In genomic region chr5:147188571-147188975, GRCm38 (mm10) we compare ENCODE assay signal across 8 mouse cellular contexts. TPM values are rescaled to one million over a fixed set of nuclear protein-coding genes. Genes with fewer than 3 reads are reported as not detected.
DNase-seq lines count a peak whose midpoint lies in the region; ATAC-seq and TF ChIP-seq lines count a peak whose summit lies in the region.

Gsx1 (plus strand) TSS chr5:147188696.

- no peaks in the 10 kb centered on the region for H3K9me3 ChIP-seq in forebrain, embryonic 12.5 days
- no peaks in the 10 kb centered on the region for H3K9me3 ChIP-seq in hindbrain, embryonic 11.5 days (ENCODE audit: control insufficient read depth, low read length)

- WGBS in forebrain, embryonic 12.5 days = under 1% methylated on average over 37 of the region's 37 CpGs
- WGBS in hindbrain, embryonic 11.5 days = 0% methylated on average over 27 of the region's 37 CpGs

- H3K27ac ChIP-seq in forebrain, embryonic 12.5 days = 0 out of 2 replicates have a peak within 1 kb of the TSS, but pooled peaks have one; percentile 13
- no peak within 1 kb of the TSS for H3K27ac ChIP-seq in hindbrain, embryonic 11.5 days (ENCODE audit: low read depth, low read length)

- H3K36me3 ChIP-seq in forebrain, embryonic 12.5 days (replicated peaks) = no peaks in the 10 kb centered on the region
- no peaks in the 10 kb centered on the region for H3K36me3 ChIP-seq in hindbrain, embryonic 11.5 days (ENCODE audit: control insufficient read depth, insufficient read depth, low read length)

- peak within 1 kb of the TSS; percentile 48 for H3K9ac ChIP-seq in forebrain, embryonic 12.5 days
- peak within 1 kb of the TSS; percentile 53 for H3K9ac ChIP-seq in hindbrain, embryonic 11.5 days (ENCODE audit: low read depth, low read length)

- peak; percentile 74 for ATAC-seq in forebrain, embryonic 12.5 days (ENCODE audit: low FRiP score)
- ATAC-seq in hindbrain, embryonic 11.5 days (ENCODE audit: low FRiP score) = peak; percentile 61

- no peak for TF ChIP-seq POLR2A in brain, embryonic 14.5 days (IDR thresholded peaks at IDR 0.05; ENCODE audit: borderline replicate concordance, extremely low read depth, insufficient read depth, insufficient read length, poor library complexity, severe bottlenecking)

- H3K27me3 ChIP-seq in forebrain, embryonic 12.5 days = peaks cover 98% of the 10 kb centered on the region
- peaks cover 83% of the 10 kb centered on the region for H3K27me3 ChIP-seq in hindbrain, embryonic 11.5 days (ENCODE audit: control insufficient read depth, insufficient read depth, low read length)

- H3K4me2 ChIP-seq in forebrain, embryonic 12.5 days = peak within 1 kb of the TSS; percentile 65
- H3K4me2 ChIP-seq in hindbrain, embryonic 11.5 days (replicated peaks; ENCODE audit: low read depth, low read length) = peak within 1 kb of the TSS; percentile 67

- H3K4me3 ChIP-seq in forebrain, embryonic 12.5 days (replicated peaks) = peak within 1 kb of the TSS; percentile 43
- peak within 1 kb of the TSS; percentile 44 for H3K4me3 ChIP-seq in hindbrain, embryonic 11.5 days (ENCODE audit: low read depth, low read length)

- no peak for TF ChIP-seq CTCF in brain, embryonic 14.5 days (IDR thresholded peaks at IDR 0.05; ENCODE audit: borderline replicate concordance, extremely low read depth, insufficient read depth, insufficient read length)

- H3K4me1 ChIP-seq in forebrain, embryonic 12.5 days = peaks cover 45% of the 10 kb centered on the region
- peaks cover 11% of the 10 kb centered on the region for H3K4me1 ChIP-seq in hindbrain, embryonic 11.5 days (replicated peaks; ENCODE audit: control insufficient read depth, insufficient read depth, low read length)

- DNase-seq in T-cell, adult 2 months (ENCODE audit: low spot score) = peak; percentile 37
- peak; percentile 89 for DNase-seq in brain, embryonic 14.5 days (ENCODE audit: low read depth)
- peak; percentile 84 for DNase-seq in hindbrain, embryonic 11.5 days (ENCODE audit: low spot score)
- DNase-seq in layer of hippocampus, postnatal 10 days (ENCODE audit: low spot score in 2 of 2) = peak; percentile 64 to 75
- DNase-seq in lung, postnatal 14 days = peak; percentile 64
- peak; percentile 80 for DNase-seq in ovary, postnatal 36 days (ENCODE audit: low spot score)
- no peak for DNase-seq in thymus, postnatal 36 days

RNA-seq across cellular contexts. Expression of gene Gsx1, which starts in this region (rescaled TPM):
- polyA plus RNA-seq in brain, embryonic 14.5 days (2012; rRNA removed) = 9.8 and 11.2 TPM in 2 replicates
- 8.6 and 8.7 TPM in 2 replicates for polyA plus RNA-seq in forebrain, embryonic 12.5 days (2016; fragmentation: Nextera tagmentation; extraction: Ambion mirVana)
- 6.7 and 11.3 TPM in 2 replicates for polyA plus RNA-seq in hindbrain, embryonic 11.5 days (2014; fragmentation: Nextera tagmentation; extraction: Ambion mirVana)
- 1 to 10 TPM; 1.4 to 1.6 TPM for total RNA-seq in layer of hippocampus, postnatal 10 days (2021)

Comparison
In these comparisons a context has a peak if more than half of its experiments do, and no peak if none do; other contexts are left out.
1. DNase-seq: peak in T-cell, adult 2 months (single experiment), brain, embryonic 14.5 days (single experiment), hindbrain, embryonic 11.5 days (single experiment), layer of hippocampus, postnatal 10 days (2 of 2), lung, postnatal 14 days (single experiment) and ovary, postnatal 36 days (single experiment); none in thymus, postnatal 36 days (0 of 2).